Mouse (Mus musculus) MEL (cell line): ENCODE measurements at regions not wholly inside any gene's neighbourhood (a gene's known extent, or its start where the extent isn't known, plus 50 kb on each side); places are given as distances from the start of the nearest gene placed in this dataset.

Experiments
- DNase-seq: peaks from one replicate; pipeline ENCODE4 v3.0.0; 2011; ENCODE audit warnings: low read depth, low spot score
- H3K27ac ChIP-seq: 2 replicates; pipeline ENCODE4 v1.5.1; 2012; ENCODE audit warnings: low read depth, mild to moderate bottlenecking, control low read depth, low read length, moderate library complexity; ENCODE audit not compliant: control insufficient read depth
- H3K27me3 ChIP-seq, 2 experiments: fragments of 150-350 bp in 1 of 2; sonication (generic) in 1 of 2; 2 replicates each; pipeline ENCODE4 v1.6.1; 2012; ENCODE audit warnings: low read length in 2 of 2, mild to moderate bottlenecking in 2 of 2, improper control_type of control experiment in 1 of 2, moderate library complexity in 1 of 2; ENCODE audit not compliant: insufficient read depth in 2 of 2, control insufficient read depth in 1 of 2
- H3K36me3 ChIP-seq, 2 experiments: 2 replicates each; pipeline ENCODE4 v1.6.1; 2012 to 2014; ENCODE audit warnings: low read length in 2 of 2, improper control_type of control experiment in 1 of 2, inconsistent platforms in 1 of 2, mild to moderate bottlenecking in 1 of 2; ENCODE audit not compliant: insufficient read depth in 2 of 2, control insufficient read depth in 1 of 2
- H3K4me1 ChIP-seq, 2 experiments: fragments of 150-350 bp in 1 of 2; sonication (generic) in 1 of 2; 2 replicates each; pipeline ENCODE4 v1.6.1; 2012; ENCODE audit warnings: low read length in 2 of 2, improper control_type of control experiment in 1 of 2, mild to moderate bottlenecking in 1 of 2; ENCODE audit not compliant: insufficient read depth in 2 of 2, control insufficient read depth in 1 of 2
- H3K4me3 ChIP-seq, 2 experiments: fragments of 150-350 bp in 1 of 2; sonication (generic) in 1 of 2; 2 replicates each; pipeline ENCODE4 v1.5.1; 2012; ENCODE audit warnings: low read depth in 2 of 2, low read length in 2 of 2, mild to moderate bottlenecking in 2 of 2, moderate library complexity in 2 of 2, control low read depth in 1 of 2, improper control_type of control experiment in 1 of 2; ENCODE audit not compliant: control insufficient read depth in 1 of 2, insufficient read depth in 1 of 2
- H3K79me2 ChIP-seq: 2 replicates; pipeline ENCODE4 v1.6.1; 2012; ENCODE audit warnings: mild to moderate bottlenecking, low read length, moderate library complexity; ENCODE audit not compliant: control insufficient read depth, poor library complexity, insufficient read depth
- H3K9ac ChIP-seq: 2 replicates; pipeline ENCODE4 v1.6.1; 2012; ENCODE audit warnings: low read depth, mild to moderate bottlenecking, control low read depth, low read length, moderate library complexity; ENCODE audit not compliant: control insufficient read depth, poor library complexity, severe bottlenecking
- H3K9me3 ChIP-seq: fragments of 150-350 bp; sonication (generic); replicated peaks from 2 replicates; pipeline ENCODE4 v1.6.1; 2012; ENCODE audit warnings: mild to moderate bottlenecking, low read length, improper control_type of control experiment, moderate library complexity; ENCODE audit not compliant: insufficient read depth
- E2F4 ChIP-seq: IDR thresholded peaks from 2 replicates; pipeline ENCODE4 v1.6.1; 2011; ENCODE audit warnings: low read depth, low read length, improper control_type of control experiment, borderline replicate concordance
- ELF1 ChIP-seq: IDR thresholded peaks from 2 replicates; pipeline ENCODE4 v1.6.1; 2014; ENCODE audit warnings: low read depth, mild to moderate bottlenecking, inconsistent platforms, low read length, improper control_type of control experiment, moderate library complexity
- EP300 ChIP-seq, 2 experiments: IDR thresholded peaks; 2 replicates each; pipeline ENCODE4 v1.6.1; 2011; ENCODE audit warnings: improper control_type of control experiment in 2 of 2, low read length in 2 of 2, low read depth in 1 of 2, mild to moderate bottlenecking in 1 of 2
- HCFC1 ChIP-seq: IDR thresholded peaks from 2 replicates; pipeline ENCODE4 v1.6.1; 2012; ENCODE audit warnings: low read depth, mild to moderate bottlenecking, inconsistent platforms, low read length, improper control_type of control experiment, moderate library complexity
- KAT2A ChIP-seq: conservative IDR thresholded peaks from 2 replicates; pipeline ENCODE4 v1.6.1; 2012; ENCODE audit warnings: low read depth, low read length, improper control_type of control experiment, inconsistent platforms
- MAFK ChIP-seq: IDR thresholded peaks from 2 replicates; pipeline ENCODE4 v1.6.1; 2011; ENCODE audit warnings: low read depth, mild to moderate bottlenecking, low read length, improper control_type of control experiment, borderline replicate concordance
- MEF2A ChIP-seq: IDR thresholded peaks from 2 replicates; pipeline ENCODE4 v1.6.1; 2014; ENCODE audit warnings: low read depth, mild to moderate bottlenecking, inconsistent platforms, low read length, improper control_type of control experiment; ENCODE audit not compliant: poor library complexity, insufficient replicate concordance, severe bottlenecking; ENCODE audit errors: extremely low read depth
- MXI1 ChIP-seq: IDR thresholded peaks from 2 replicates; pipeline ENCODE4 v1.6.1; 2011; ENCODE audit warnings: mild to moderate bottlenecking, low read depth, low read length, improper control_type of control experiment
- MYC ChIP-seq: IDR thresholded peaks from 2 replicates; pipeline ENCODE4 v1.6.1; 2011; ENCODE audit warnings: low read depth, mild to moderate bottlenecking, low read length, improper control_type of control experiment, moderate library complexity
- RAD21 ChIP-seq: IDR thresholded peaks from 2 replicates; pipeline ENCODE4 v1.6.1; 2011; ENCODE audit warnings: mild to moderate bottlenecking, low read depth, low read length, improper control_type of control experiment
- SMC3 ChIP-seq: IDR thresholded peaks from 2 replicates; pipeline ENCODE4 v1.6.1; 2011; ENCODE audit warnings: low read depth, low read length, improper control_type of control experiment
- UBTF ChIP-seq: IDR thresholded peaks from 2 replicates; pipeline ENCODE4 v1.6.1; 2012; ENCODE audit warnings: low read depth, mild to moderate bottlenecking, inconsistent platforms, low read length, improper control_type of control experiment, moderate library complexity, borderline replicate concordance; ENCODE audit not compliant: insufficient read depth
- USF1 ChIP-seq: IDR thresholded peaks from 2 replicates; pipeline ENCODE4 v1.6.1; 2014; ENCODE audit warnings: low read depth, mild to moderate bottlenecking, inconsistent platforms, low read length, improper control_type of control experiment, moderate library complexity
- ZNF384 ChIP-seq: IDR thresholded peaks from 2 replicates; pipeline ENCODE4 v1.6.1; 2012; ENCODE audit warnings: low read depth, mild to moderate bottlenecking, inconsistent platforms, low read length, improper control_type of control experiment

GRCm38 (mm10) chr4:29074851-29075250, 261.9 kb downstream of the Epha7 start:
- DNase-seq: no peak
- no peak overlapping the region for H3K27ac ChIP-seq
- no peaks in the 10 kb centered on the region for H3K79me2 ChIP-seq
- H3K27me3 ChIP-seq: no peaks in the 10 kb centered on the region
- H3K36me3 ChIP-seq: no peaks in the 10 kb centered on the region
- no peak overlapping the region for H3K9ac ChIP-seq
- no peaks in the 10 kb centered on the region for H3K4me1 ChIP-seq
- TF ChIP-seq UBTF: no peak
- no peaks in the 10 kb centered on the region for H3K9me3 ChIP-seq
- no peak overlapping the region for H3K4me3 ChIP-seq

GRCm38 (mm10) chr4:29076683-29077082, 263.8 kb downstream of the Epha7 start:
- Histone ChIP-seq H3K9me3 (no peaks in the 10 kb centered on the region), H3K4me3 (no peak overlapping the region), H3K9ac (no peak overlapping the region), H3K27ac (no peak overlapping the region), H3K27me3 (no peaks in the 10 kb centered on the region), H3K36me3 (no peaks in the 10 kb centered on the region), H3K79me2 (no peaks in the 10 kb centered on the region), H3K4me1 (no peaks in the 10 kb centered on the region)
- DNase-seq: no peak
- no peak for TF ChIP-seq ZNF384
- TF ChIP-seq USF1: no peak
- no peak for TF ChIP-seq MXI1
- no peak for TF ChIP-seq KAT2A
- TF ChIP-seq HCFC1: no peak
- TF ChIP-seq EP300 (IDR thresholded peaks at IDR 0.05; ENCODE audit: low read depth in 1 of 2, low read length in 2 of 2): no peak
- TF ChIP-seq E2F4: no peak
- TF ChIP-seq MYC: no peak
- TF ChIP-seq RAD21: no peak
- TF ChIP-seq SMC3: no peak

- Histone ChIP-seq H3K27me3 (no peaks in the 10 kb centered on the region), H3K4me3 (no peak overlapping the region), H3K4me1 (no peaks in the 10 kb centered on the region), H3K9ac (no peak overlapping the region), H3K27ac (no peak overlapping the region), H3K79me2 (no peaks in the 10 kb centered on the region), H3K36me3 (no peaks in the 10 kb centered on the region), H3K9me3 (no peaks in the 10 kb centered on the region)
- no peak for TF ChIP-seq ELF1
- TF ChIP-seq MAFK: 0 out of 2 replicates have a peak, but pooled peaks have one; percentile 22
- TF ChIP-seq MEF2A: no peak
- DNase-seq: no peak
Observed at GRCm38 (mm10) chr4:29078391-29078790, 265.5 kb downstream of the Epha7 start.
